Mouse (Mus musculus) T-helper 17 cell (primary cell): ENCODE measurements around the gene Klk5.

Experiments used
- in situ Hi-C, 2 experiments: fragments of 300-600 bp; cut with MboI, MseI; formaldehyde crosslinking; loops; 1 replicate in 1 of 2; 2 replicates in 1 of 2; pipeline ENCODE4 v1.15.1; 2025; ENCODE audit warnings: high pct_unique_total_duplicates in 2 of 2

The Klk5 gene

DNA sequence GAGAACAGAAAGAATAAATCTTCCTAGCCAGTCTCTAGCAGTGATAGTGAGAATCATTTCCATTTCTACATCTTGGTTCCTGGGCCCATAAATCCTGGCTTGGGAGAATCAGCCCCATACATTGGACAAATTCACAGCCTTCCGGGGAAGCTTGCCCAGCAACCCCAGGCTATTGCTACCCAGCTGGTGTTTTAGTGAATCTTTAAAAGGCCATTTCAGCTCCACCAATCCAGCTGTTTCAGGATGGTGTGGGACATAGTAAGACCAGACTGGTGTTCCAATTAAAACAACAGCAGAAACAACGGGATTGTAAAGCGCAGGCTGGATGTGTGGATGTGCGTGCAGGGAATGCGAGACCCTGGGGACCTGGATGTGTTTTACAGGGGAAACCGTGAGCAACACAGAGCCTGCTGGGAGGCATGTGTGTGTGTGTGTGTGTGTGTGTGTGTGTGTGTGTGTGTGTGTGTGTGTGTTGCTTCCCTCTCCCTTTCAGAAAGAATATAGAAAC, 33.2 kb downstream of the Klk5 start:
- in situ Hi-C loops = no loop called here

DNA sequence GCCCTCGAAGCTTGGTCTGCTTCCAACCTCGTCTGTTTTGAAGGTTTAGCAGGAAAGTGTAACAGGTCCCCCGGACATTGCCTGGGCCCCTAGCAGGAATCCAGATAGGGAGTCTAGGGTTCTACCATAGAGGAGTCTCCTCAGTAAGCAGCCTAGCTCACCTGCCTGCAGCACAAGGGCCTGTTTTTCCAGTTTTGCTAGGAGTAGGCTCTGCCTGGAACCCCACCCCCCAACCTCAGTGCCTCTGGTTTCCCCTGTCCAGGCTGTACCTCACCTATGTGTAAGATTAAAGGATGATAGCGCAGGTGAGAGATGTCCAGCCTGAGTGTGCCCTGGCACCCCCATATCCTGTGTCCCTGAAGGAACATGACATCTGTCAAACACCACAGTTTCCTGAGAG, 34.7 kb downstream of the Klk5 start:
- in situ Hi-C loops = no loop called here

DNA sequence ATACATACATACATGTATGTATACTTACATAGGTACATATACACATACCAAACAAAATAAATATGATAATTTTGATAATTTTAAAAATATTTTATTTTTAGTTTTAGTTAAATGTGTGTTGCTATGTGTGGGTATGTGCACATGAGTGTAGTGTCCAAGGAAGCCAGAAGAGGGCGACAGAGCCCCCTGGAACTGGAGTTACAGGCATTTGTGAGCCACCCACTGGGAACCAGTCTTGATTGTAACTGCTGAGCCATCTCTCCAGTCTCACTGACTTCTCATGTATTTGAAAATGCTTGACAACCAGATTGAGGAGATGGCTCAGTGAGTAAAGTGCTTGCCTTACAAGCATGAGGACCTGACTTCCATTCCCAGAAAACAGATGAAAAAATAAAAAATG, 36.5 kb downstream of the Klk5 start:
- in situ Hi-C loops = no loop called here

DNA sequence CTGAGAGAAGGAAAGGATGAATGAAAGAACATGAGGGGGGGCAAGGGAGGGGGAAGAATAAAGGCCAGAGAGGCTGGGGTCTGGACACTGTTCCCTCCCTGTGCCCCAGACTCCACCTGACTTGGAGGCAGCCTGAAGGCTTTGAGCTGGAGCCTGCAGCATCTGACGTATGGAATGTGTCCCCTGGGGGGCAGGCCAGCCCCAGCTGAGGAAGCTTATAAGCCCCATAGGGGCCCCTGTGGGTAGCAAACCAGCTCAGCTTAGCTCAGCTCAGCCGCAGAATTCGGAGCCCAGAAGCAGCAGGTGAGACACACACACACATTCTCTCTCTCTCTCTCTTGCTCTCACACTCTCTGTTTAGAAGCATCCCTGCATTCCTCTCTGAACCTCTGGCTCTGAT, 39.1 kb downstream of the Klk5 start, which contains the start of gene Klk4:
Gene Klk4, plus strand, starts transcription at position 249 of the 400 bp plus-strand sequence.
- in situ Hi-C loops = loop anchor here in 1 of 2 experiments (5.0 kb wide), 1 partner anchor 199 kb away; no protein-coding TSS in a partner anchor

DNA sequence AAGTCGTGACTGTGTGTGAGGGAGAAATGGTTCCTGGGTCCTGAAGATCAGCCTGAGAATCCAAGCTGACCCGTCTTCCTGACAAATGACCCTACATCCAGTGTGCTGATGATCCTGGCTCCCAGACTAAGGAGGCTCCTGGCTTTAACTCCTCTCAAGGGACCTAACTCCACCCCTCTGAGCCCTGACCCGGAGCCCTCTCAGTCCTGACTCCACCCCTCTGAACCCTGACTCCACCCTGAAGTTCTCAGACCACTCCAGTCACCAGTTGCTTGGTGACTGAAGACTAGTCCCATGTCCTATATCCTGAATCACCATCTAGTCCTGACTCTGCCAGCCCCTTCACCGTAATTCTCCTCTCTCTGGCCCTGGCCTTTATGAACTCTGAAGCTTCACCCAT, 40.6 kb downstream of the Klk5 start:
- in situ Hi-C loops = loop anchor here in 1 of 2 experiments (5.0 kb wide), 1 partner anchor 200 kb away; no protein-coding TSS in a partner anchor

DNA sequence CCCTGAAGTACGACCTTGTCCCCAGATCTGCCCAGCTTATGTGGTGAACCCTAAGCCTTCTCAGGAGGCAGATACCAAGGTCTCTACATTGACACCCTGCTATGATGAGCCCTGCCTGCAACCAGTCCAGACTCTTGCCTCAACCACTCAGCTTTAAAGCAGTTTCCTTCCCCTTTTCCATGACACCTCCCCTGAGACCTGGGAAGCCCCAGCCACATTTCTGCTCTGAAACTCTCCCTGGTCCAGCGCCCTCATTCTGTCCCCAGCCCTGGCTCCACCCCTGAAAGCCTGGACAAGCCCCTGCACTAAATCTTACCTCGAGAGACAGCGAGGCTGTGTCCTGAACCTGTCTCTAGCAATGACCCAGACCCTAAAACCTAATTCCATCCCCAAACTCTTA, 41.0 kb downstream of the Klk5 start:
- in situ Hi-C loops = loop anchor here in 1 of 2 experiments (5.0 kb wide), 1 partner anchor 201 kb away; no protein-coding TSS in a partner anchor

DNA sequence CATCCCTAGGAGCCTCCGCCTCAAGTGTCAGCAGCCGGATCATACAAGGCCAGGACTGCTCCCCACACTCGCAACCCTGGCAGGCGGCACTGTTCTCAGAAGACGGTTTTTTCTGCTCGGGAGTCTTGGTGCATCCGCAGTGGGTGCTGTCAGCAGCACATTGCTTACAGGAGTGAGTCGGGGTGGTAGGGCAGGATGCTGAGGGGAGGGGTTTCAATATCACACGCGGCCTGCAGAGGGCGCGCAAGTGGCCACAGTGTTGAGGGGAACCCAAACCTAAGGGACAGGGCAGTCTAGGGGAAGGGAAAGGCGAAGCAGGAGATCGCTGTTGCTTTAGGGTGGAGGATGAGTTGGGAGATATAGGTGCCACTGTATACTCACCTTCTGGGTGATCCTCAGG, 41.8 kb downstream of the Klk5 start:
- in situ Hi-C loops = loop anchor here in 1 of 2 experiments (5.0 kb wide), 1 partner anchor 201 kb away; no protein-coding TSS in a partner anchor

DNA sequence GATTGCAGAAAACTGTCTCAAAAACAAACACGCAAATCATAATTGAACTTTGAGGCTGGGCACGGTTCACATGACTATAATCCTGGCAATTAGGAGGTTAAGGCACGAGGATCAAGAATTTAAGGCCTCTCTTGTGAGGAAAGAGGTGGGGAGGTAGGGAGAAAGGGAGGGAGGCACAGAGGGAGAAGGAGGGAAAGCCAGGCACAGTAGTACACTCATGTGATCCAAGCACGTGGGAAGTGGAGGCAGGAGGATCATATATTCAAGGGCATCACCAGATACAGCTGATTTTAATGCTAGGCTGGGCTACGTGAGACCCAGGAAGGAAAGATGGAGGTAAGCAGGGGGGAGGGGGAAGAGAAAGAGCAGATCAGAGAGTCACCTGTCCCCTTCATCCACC, 49.6 kb downstream of the Klk5 start:
- in situ Hi-C loops = loop anchor here in 1 of 2 experiments (5.0 kb wide), 1 partner anchor 209 kb away; no protein-coding TSS in a partner anchor

DNA sequence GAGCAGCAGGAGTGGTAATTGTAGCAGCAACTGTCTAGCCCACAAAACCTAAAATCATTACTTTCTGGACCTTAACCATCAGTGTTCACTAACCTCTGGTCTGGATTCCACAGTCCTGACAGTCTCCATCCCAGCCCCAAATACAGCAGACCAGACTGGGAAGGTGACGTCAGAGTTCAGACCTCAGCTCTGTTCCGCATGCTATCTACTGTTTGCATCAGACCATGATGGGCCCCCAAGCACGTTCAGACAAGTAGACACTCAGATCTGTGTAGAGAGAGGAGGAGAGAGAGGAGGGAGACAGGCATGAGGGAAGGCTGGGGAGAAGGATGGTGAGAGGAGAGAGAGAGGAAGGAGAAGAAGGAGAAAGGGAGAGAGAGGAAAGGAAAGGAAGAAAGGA, 50.0 kb downstream of the Klk5 start:
- in situ Hi-C loops = loop anchor here in 1 of 2 experiments (5.0 kb wide), 1 partner anchor 209 kb away; no protein-coding TSS in a partner anchor

DNA sequence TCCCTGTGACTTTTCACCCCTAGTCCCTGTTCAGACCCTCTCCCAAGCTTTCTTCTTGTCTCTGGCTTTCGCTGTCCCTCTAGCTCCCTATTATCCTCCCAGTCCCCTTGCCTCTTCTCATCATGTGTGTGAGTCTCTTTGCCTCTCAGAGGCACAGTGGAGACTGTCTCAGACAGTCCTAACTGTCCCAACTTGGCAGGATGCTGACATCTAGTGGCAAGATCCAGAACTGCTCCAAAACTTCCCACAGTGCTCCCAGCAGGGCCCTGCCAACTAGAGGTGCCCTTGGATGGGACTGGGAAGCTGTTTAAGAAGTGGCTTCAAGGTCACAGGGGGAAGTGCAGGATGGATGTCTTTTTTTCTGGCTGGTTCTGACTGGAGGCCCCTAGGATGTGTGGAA, 53.1 kb downstream of the Klk5 start:
- in situ Hi-C loops = loop anchor here in 1 of 2 experiments (5.0 kb wide), 1 partner anchor 213 kb away; no protein-coding TSS in a partner anchor
